Mouse (Mus musculus): Measurements from ENCODE around the gene Abcb1b. TPM values are rescaled to one million over a fixed set of nuclear protein-coding genes. Genes with fewer than 3 reads are reported as not detected.
"Not testable (repeated sequence)": the region's sequence is repeated elsewhere in the genome, so short reads cannot be mapped to it uniquely, and the experiment has no call there.

The Abcb1b gene
- total and polyA plus RNA-seq, 2 experiments from 2014 or later: 0.44 to 1.2 TPM

DNA sequence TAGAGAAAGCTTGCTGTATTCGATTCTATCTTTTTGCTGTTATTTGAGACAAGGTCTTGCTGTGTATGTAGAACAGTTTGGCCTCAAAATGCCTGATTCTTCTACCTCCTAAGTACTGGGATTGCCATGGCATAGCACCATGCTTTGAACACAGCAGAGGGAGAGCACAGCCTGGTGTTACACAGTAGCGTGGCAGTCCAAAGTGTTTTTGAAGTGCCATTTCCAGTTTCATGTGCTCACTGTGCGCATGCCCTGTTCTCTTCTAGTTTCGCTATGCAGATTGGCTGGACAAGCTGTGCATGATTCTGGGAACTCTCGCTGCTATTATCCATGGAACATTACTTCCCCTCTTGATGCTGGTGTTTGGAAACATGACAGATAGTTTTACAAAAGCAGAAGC, 7.8 kb downstream of the Abcb1b start:
- no peak overlapping the region for H3K27ac ChIP-seq (ENCODE audit: low read depth, low read length)
- ATAC-seq (ENCODE audit: low FRiP score) (no peak), DNase-seq (ENCODE audit: low spot score) (peak; percentile 33)
- no peaks in the 10 kb centered on the region for H3K9me3 ChIP-seq (ENCODE audit: low read length)
- 0 out of 2 replicates have a peak, but pooled peaks have one; percentile 11 for TF ChIP-seq CTCF (IDR thresholded peaks at IDR 0.05)
- H3K27me3 ChIP-seq (ENCODE audit: insufficient read depth, low read length): no peaks in the 10 kb centered on the region
- H3K36me3 ChIP-seq (ENCODE audit: insufficient read depth, low read length): no peaks in the 10 kb centered on the region
- no peak overlapping the region for H3K4me3 ChIP-seq (ENCODE audit: low read depth, low read length)
- H3K4me2 ChIP-seq (ENCODE audit: low read depth, low read length, poor library complexity, severe bottlenecking): no peak overlapping the region
- H3K4me1 ChIP-seq (ENCODE audit: insufficient read depth, low read length): no peaks in the 10 kb centered on the region
- 89% methylated on average over 5 of the region's 5 CpGs for WGBS
- no peak overlapping the region for H3K9ac ChIP-seq (replicated peaks; ENCODE audit: low read length, poor library complexity, severe bottlenecking)

- Histone ChIP-seq H3K9me3 (ENCODE audit: low read length) (no peaks in the 10 kb centered on the region), H3K27me3 (ENCODE audit: insufficient read depth, low read length) (no peaks in the 10 kb centered on the region), H3K4me2 (ENCODE audit: low read depth, low read length, poor library complexity, severe bottlenecking) (no peak overlapping the region), H3K9ac (replicated peaks; ENCODE audit: low read length, poor library complexity, severe bottlenecking) (no peak overlapping the region), H3K4me1 (ENCODE audit: insufficient read depth, low read length) (no peaks in the 10 kb centered on the region), H3K36me3 (ENCODE audit: insufficient read depth, low read length) (no peaks in the 10 kb centered on the region), H3K4me3 (ENCODE audit: low read depth, low read length) (no peak overlapping the region), H3K27ac (ENCODE audit: low read depth, low read length) (no peak overlapping the region)
- TF ChIP-seq CTCF (IDR thresholded peaks at IDR 0.05): no peak
- DNase-seq (ENCODE audit: low spot score) (no peak), ATAC-seq (ENCODE audit: low FRiP score) (no peak)
- WGBS: 80% methylated on average over 9 of the region's 9 CpGs
Observed at GRCm38 (mm10) chr5:8807137-8808004, 9.4 kb downstream of the Abcb1b start.

DNA sequence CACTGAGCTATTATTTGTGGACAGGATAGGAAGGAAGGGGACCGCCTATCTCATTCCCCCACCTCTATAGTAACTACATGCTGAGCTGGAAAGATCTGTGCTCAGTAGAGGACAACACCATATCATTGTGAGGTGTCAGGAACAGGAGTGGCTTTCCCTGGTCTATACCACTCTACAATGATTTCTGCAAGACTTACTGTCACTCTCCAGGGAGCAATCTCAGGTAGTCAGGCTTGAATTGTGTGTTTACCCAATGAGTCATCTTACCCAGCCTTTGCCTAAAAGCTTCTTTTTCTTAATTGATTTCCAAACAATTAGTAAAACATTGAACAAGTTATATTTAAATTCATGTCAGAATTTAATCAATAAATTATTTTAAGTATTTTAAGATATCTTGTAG, 15.9 kb downstream of the Abcb1b start:
- H3K9ac ChIP-seq (replicated peaks; ENCODE audit: low read length, poor library complexity, severe bottlenecking): no peak overlapping the region
- no peak overlapping the region for H3K27ac ChIP-seq (ENCODE audit: low read depth, low read length)
- no peaks in the 10 kb centered on the region for H3K4me1 ChIP-seq (ENCODE audit: insufficient read depth, low read length)
- 68% methylated on average over 1 of the region's 1 CpGs for WGBS
- H3K4me3 ChIP-seq (ENCODE audit: low read depth, low read length): no peak overlapping the region
- no peak overlapping the region for H3K4me2 ChIP-seq (ENCODE audit: low read depth, low read length, poor library complexity, severe bottlenecking)
- ATAC-seq (ENCODE audit: low FRiP score): no peak
- no peaks in the 10 kb centered on the region for H3K36me3 ChIP-seq (ENCODE audit: insufficient read depth, low read length)
- DNase-seq (ENCODE audit: low spot score): no peak
- no peak for TF ChIP-seq CTCF (IDR thresholded peaks at IDR 0.05)
- H3K27me3 ChIP-seq (ENCODE audit: insufficient read depth, low read length): no peaks in the 10 kb centered on the region
- H3K9me3 ChIP-seq (ENCODE audit: low read length): no peaks in the 10 kb centered on the region

GRCm38 (mm10) chr5:8819635-8820591, 22.0 kb downstream of the Abcb1b start:
- ATAC-seq (ENCODE audit: low FRiP score) (no peak), DNase-seq (ENCODE audit: low spot score) (no peak)
- TF ChIP-seq CTCF (IDR thresholded peaks at IDR 0.05): no peak
- Histone ChIP-seq H3K27me3 (ENCODE audit: insufficient read depth, low read length) (no peaks in the 10 kb centered on the region), H3K4me2 (ENCODE audit: low read depth, low read length, poor library complexity, severe bottlenecking) (peak overlapping the region; percentile 53), H3K36me3 (ENCODE audit: insufficient read depth, low read length) (no peaks in the 10 kb centered on the region), H3K27ac (ENCODE audit: low read depth, low read length) (0 out of 2 replicates have a peak overlapping the region, but pooled peaks have one; percentile 12), H3K4me3 (ENCODE audit: low read depth, low read length) (peak overlapping the region; percentile 33), H3K9ac (replicated peaks; ENCODE audit: low read length, poor library complexity, severe bottlenecking) (peak overlapping the region; percentile 39; the same call in 1 of the 2 replicates), H3K4me1 (ENCODE audit: insufficient read depth, low read length) (no peaks in the 10 kb centered on the region), H3K9me3 (ENCODE audit: low read length) (no peaks in the 10 kb centered on the region)
- 12% methylated on average over 7 of the region's 8 CpGs for WGBS

GRCm38 (mm10) chr5:8820592-8821104, 22.7 kb downstream of the Abcb1b start:
- H3K9ac ChIP-seq (replicated peaks; ENCODE audit: low read length, poor library complexity, severe bottlenecking); H3K27me3 ChIP-seq (ENCODE audit: insufficient read depth, low read length); DNase-seq (ENCODE audit: low spot score); H3K9me3 ChIP-seq (ENCODE audit: low read length); ATAC-seq (ENCODE audit: low FRiP score); H3K27ac ChIP-seq (ENCODE audit: low read depth, low read length); H3K36me3 ChIP-seq (ENCODE audit: insufficient read depth, low read length); H3K4me1 ChIP-seq (ENCODE audit: insufficient read depth, low read length): not testable (repeated sequence)
- H3K4me3 ChIP-seq (ENCODE audit: low read depth, low read length): peak overlapping the region; percentile 33; the same call in 1 of the 2 replicates
- peak overlapping the region; percentile 53 for H3K4me2 ChIP-seq (ENCODE audit: low read depth, low read length, poor library complexity, severe bottlenecking)
- WGBS: 6% methylated on average over 4 of the region's 6 CpGs

All from midbrain, postnatal 0 days (tissue).